Mouse (Mus musculus): ENCODE measurements around the gene Pip5k1c.
A peak's percentile ranks its signal among the peaks of the same experiment; 100 is the strongest.

Gene Pip5k1c

DNA sequence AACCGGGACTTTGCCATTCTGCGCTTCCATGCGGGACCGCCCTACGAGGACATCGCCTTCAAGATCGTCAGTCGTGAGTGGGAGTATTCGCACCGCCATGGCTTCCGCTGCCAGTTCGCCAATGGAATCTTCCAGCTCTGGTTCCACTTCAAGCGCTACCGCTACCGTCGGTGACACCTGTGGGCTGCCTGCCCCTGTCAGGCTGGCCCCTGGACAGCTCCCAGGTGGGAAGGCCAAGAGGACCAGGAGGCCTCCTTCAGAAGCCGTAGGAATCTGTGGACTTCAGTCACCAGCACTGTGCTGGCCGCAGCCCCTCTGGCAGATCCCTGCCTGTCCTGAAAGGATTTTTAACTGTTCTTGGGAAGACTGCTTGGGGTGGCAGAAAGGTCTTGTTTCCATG, 33.0 kb downstream of the Pip5k1c start:
- DNase-seq = no peak

GRCm38 (mm10) chr10:81326858-81327257, 34.1 kb downstream of the Pip5k1c start:
- DNase-seq = no peak

DNA sequence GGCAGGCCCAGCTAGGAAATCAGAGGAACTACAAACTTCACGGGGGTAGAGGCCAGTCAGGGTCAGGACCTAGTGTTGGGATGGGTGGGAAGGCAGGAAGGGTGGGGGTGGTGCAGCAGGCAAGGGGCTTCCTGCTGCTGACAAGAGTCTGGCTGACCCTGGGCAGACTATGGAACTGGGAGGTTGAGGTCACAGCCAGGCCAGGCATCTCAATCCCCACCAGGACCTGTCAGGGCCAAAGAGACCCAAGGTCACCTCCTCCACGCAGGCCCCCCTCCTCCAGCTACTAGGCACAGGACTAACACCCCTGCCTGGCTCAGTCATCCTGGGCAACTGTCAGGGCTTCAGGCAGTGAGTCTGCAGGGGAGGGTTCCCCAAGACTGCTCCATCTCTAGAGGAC, 35.2 kb downstream of the Pip5k1c start:
- DNase-seq = no peak

DNA sequence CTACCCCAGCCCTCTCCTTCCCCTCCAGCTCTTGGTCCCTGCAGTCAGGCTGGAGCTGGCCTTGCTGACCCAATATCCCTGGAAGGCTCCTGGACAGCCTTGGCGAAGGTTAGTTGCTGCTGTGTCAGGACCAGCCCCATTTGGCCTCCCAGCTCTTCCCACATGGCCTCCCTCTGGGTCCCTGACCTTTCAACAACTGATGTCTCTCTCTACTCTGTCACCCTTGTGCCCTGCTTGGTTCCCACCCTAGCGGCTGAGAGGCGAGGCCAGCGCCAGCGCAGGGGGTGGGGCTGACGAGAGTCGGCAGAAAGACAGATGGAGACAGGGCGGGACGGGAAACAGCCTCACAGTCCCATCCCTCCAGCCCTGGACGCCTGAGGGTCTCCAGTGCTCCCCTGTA, 35.6 kb downstream of the Pip5k1c start, which contains the start of gene Tbxa2r:
TSS of gene Tbxa2r (plus strand) at position 346 of the 400 bp plus-strand sequence.
- no peak for DNase-seq

GRCm38 (mm10) chr10:81329194-81329975, 36.6 kb downstream of the Pip5k1c start:
- DNase-seq = no peak

GRCm38 (mm10) chr10:81330007-81330406, 37.2 kb downstream of the Pip5k1c start:
- no peak for DNase-seq

DNA sequence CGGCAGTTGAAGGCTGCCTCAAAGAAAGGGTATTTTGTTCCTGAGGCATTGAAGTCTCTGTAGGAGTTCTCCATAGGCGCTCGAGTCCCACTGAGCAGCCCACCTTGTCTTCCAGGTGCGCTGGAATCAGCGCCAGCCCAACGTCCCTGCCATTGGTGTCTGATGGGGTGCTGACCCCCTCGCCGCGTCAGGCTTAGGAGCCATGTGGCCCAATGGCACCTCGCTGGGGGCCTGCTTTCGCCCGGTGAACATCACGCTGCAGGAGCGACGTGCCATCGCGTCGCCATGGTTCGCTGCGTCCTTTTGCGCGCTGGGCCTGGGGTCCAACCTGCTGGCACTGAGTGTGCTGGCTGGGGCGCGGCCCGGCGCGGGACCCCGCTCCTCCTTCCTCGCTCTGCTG, 39.5 kb downstream of the Pip5k1c start:
- DNase-seq = no peak

DNA sequence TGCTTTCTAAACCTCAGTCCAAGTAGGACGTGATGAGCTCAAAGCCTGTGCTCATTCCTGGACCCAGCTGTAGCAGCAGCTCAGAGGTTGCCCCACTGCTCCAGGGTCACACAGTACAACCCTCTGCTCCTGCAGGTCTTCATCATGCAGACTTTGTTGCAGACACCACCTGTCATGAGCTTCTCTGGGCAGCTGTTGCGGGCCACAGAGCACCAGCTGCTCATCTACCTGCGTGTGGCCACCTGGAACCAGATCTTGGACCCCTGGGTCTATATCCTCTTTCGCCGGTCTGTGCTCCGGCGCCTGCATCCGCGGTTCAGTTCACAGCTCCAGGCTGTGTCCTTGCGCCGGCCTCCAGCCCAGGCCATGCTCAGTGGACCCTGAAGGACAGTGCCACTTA, 41.6 kb downstream of the Pip5k1c start:
- no peak for DNase-seq

GRCm38 (mm10) chr10:81335393-81336340, 42.9 kb downstream of the Pip5k1c start:
- DNase-seq = no peak

GRCm38 (mm10) chr10:81336558-81336957, 43.8 kb downstream of the Pip5k1c start:
- DNase-seq = no peak

GRCm38 (mm10) chr10:81340551-81341332, 48.0 kb downstream of the Pip5k1c start:
- DNase-seq = no peak

GRCm38 (mm10) chr10:81341333-81341949, 48.7 kb downstream of the Pip5k1c start:
- peak; percentile 70 for DNase-seq

DNA sequence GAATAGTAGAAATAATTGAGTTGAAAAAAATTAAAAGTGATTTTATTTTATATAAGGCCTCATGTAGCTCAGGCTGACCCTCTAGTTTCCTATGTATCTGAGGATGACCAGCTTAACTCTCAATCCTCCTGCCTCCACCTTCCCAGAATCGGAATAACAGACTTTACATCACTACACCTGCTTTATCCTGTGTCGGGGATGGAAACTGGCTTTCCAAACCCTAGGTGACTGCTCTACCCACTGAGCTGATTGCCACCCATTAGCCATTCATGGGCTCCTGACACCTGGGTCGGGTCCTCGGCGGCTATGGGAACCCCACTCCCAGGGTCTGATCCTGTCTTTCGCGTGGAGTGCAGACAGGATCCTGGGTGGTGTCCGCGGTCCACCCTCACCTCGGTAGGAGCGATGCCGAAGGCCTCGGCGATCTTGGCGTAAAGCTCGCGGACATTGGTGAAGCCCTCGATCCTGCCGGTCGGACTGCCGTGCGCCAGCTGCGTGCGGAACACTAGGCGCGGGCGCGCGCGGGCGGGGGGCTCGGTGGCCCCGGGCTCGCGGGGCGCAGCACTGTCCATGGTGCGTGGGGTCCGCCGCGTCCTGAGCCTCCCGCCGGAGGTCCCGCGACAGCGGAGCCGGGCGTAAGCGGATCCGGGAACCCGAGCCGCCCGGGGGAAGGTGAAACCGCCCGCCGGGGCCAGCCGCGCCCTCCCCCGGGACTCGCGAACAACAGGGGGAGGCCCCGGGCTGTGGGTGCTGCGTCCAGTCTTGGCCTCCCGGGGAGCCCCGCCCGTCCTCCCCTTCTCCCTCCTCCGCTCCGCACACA, 50.1 kb downstream of the Pip5k1c start, which contains the start of gene Gipc3:
TSS of gene Gipc3 (minus strand) at position 581 of the 820 bp plus-strand sequence.
- DNase-seq = no peak

DNA sequence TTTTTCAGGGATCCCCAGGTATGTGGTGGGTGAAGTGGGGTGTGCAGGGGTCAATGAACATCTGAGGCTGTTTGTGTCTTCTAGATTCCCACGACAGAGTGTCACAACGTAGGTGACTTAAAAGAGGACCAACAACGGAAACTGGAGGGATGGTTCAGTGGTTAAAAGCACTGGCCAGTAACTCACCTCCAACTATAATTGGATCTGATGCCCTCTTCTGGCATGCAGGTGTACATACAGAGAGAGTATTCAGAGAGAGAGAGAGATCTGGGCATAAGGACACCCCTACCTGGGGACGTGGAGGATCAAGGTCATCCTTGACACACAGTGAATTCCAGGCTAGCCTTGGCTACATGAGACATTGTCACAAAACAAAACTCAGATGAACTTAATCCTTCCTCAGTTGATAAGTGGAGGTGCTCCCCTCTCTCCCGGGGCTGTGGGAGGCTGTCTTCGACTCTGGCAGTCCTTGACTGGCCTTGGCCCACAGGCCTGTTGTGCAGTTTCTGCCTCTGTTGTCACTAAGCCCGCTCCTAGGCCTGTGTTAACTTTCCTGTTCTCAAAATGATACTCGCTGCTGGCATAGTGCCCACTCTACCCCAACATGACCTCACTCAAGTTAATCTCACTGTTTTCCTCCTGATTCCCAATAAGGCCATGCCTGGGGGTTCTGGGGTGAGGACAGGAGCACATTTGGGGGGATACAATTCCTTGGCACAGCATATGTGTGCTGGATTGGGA, 51.8 kb downstream of the Pip5k1c start:
- DNase-seq = no peak

DNA sequence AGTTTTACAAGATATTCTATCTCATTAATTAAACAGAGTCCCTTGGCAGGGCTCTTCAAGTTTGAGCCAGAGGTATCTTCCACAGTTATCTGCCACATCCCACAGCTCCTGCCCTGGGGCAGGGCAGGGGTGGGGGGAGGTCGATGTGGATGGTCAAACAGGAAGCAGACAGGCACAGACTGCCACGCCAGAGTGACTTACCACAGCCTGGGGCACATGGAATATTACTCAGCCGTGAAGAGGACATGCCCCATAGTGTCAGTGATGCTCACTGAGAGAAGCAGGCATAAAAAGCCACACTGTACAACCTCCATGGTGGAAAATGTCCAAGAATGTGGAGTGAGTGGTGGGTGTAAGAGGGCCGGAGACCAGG, 52.4 kb downstream of the Pip5k1c start:
- no peak for DNase-seq

DNA sequence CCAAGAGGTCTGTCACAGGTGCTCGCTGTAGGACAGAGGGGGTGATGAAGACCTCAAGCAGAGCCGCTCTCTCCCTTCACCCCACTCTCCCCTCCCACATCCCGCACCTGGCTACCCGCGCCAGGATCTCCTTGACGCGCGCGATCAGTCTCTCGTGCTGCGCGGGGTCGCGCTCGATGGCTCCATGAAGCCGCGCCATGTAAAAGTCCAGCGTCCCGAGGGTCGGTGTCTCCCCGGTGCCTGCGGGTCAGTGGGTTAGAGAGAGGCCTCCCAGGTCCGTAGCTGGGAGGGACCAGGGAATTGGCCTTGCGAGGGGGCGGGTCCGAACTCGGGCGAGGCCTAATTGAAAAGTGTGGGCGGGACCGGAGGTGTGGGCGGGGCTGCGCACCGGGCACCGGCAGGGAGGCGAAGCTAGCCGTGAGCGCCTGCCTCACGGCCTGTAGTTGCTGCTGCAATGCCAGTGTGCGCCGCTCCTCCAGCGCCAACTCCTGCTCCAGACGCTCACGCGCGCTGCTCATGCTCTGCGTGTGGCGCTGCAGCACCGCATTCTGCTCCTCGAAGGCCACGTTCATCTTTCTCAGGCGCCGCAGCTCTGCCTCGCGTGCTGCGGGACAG, 53.8 kb downstream of the Pip5k1c start:
- peak; percentile 69 for DNase-seq

DNA sequence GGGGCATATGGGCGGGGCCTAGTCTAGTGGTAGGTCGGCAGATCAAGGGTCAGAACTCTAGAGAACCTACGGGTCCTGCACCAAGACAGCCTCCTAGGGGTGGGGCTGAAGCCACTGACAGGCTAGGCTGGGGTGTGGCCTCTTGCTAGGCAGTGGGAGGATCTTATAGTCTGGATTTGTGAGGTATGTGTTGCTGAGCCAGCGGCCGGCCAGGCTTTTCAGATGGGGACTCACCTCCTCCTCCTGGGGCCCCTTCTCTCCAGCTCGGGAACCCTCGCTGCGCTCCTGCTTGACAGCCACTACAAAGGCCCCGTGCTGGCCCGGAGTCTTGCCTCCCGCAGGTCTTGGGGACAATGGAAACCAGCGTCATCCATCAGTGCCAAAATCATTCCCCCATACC, 56.4 kb downstream of the Pip5k1c start:
- DNase-seq = no peak

- DNase-seq = no peak
These were observed 57.2 kb downstream of the Pip5k1c start for GRCm38 (mm10) chr10:81349961-81350350.

GRCm38 (mm10) chr10:81350351-81351063, 57.7 kb downstream of the Pip5k1c start, which contains the start of gene Hmg20b:
Gene Hmg20b (minus strand): TSS chr10:81350480.
- peak; percentile 99 for DNase-seq

All from right cerebral cortex, postnatal 4 days (tissue).